Mouse (Mus musculus) kidney, embryonic 16.5 days (tissue): Measurements from ENCODE around the gene Apoe. TPM values are rescaled to one million over a fixed set of nuclear protein-coding genes. Genes with fewer than 3 reads are reported as not detected.

Source experiments
- ATAC-seq: fragments of 200-750 bp; cut with Nextera tagmentation; 2 replicates; pipeline ENCODE4 v1.8.0; 2017; ENCODE audit warnings: moderate TSS enrichment; ENCODE audit not compliant: low FRiP score, low TSS enrichment
- H3K27ac ChIP-seq: fragments of 300-500 bp; sonication (generic); 2 replicates; pipeline ENCODE4 v1.5.1; 2014; ENCODE audit warnings: low read length
- H3K27me3 ChIP-seq: fragments of 300-500 bp; sonication (generic); 2 replicates; pipeline ENCODE4 v1.6.1; 2014; ENCODE audit warnings: low read length, control low read depth, mixed read lengths; ENCODE audit not compliant: insufficient read depth
- H3K36me3 ChIP-seq: fragments of 300-500 bp; sonication (generic); 2 replicates; pipeline ENCODE4 v1.6.1; 2014; ENCODE audit warnings: low read length, control low read depth, mixed read lengths; ENCODE audit not compliant: insufficient read depth
- H3K4me1 ChIP-seq: fragments of 300-500 bp; sonication (generic); 2 replicates; pipeline ENCODE4 v1.6.1; 2014; ENCODE audit warnings: low read length, control low read depth, mixed read lengths; ENCODE audit not compliant: insufficient read depth
- H3K4me2 ChIP-seq: fragments of 300-500 bp; sonication (generic); replicated peaks from 2 replicates; pipeline ENCODE4 v1.6.1; 2014; ENCODE audit warnings: low read depth, low read length
- H3K4me3 ChIP-seq: fragments of 300-500 bp; sonication (generic); 2 replicates; pipeline ENCODE4 v1.5.1; 2014; ENCODE audit warnings: mild to moderate bottlenecking, low read length
- H3K9ac ChIP-seq: fragments of 300-500 bp; sonication (generic); replicated peaks from 2 replicates; pipeline ENCODE4 v1.6.1; 2014; ENCODE audit warnings: low read length
- H3K9me3 ChIP-seq: fragments of 300-500 bp; sonication (generic); 2 replicates; pipeline ENCODE4 v1.6.1; 2016; ENCODE audit warnings: low read length, control low read depth
- WGBS: fragments of 180-500 bp; shearing (Covaris S2); extraction: QIAGEN DNeasy Blood & Tissue Kit; methylation state at CpG from one replicate; pipeline ENCODE4 v1.1.7; 2014; 5-methylcytosine and 5-hydroxymethylcytosine counted together
- polyA plus RNA-seq: library from polyadenylated mRNA; unstranded; fragments of >200 nt; fragmentation: Nextera tagmentation; extraction: Ambion mirVana; gene quantifications from 2 replicates; pipeline ENCODE4 v1.2.1, GENCODE M21; 2015

Gene Apoe
- polyA plus RNA-seq = 291 and 312 TPM in 2 replicates

GRCm38 (mm10) chr7:19698907-19699826 lies at the start of gene Apoe:
Gene Apoe (minus strand): TSS chr7:19699188.
- H3K4me2 ChIP-seq = peak within 1 kb of the TSS; percentile 60
- H3K27me3 ChIP-seq = no peaks in the 10 kb centered on the region
- 2% methylated on average over 20 of the region's 20 CpGs for WGBS
- H3K9ac ChIP-seq = peak within 1 kb of the TSS; percentile 63
- peaks cover 28% of the 10 kb centered on the region for H3K4me1 ChIP-seq
- ATAC-seq = peak; percentile 47
- peaks cover 20% of the 10 kb centered on the region for H3K36me3 ChIP-seq
- peak within 1 kb of the TSS; percentile 48; the same call in 1 of the 2 replicates for H3K27ac ChIP-seq
- H3K4me3 ChIP-seq = peak within 1 kb of the TSS; percentile 44
- no peaks in the 10 kb centered on the region for H3K9me3 ChIP-seq

- Histone ChIP-seq H3K9ac (peak overlapping the region; percentile 81), H3K4me2 (peak overlapping the region; percentile 87), H3K9me3 (no peaks in the 10 kb centered on the region), H3K4me1 (peaks cover 52% of the 10 kb centered on the region), H3K27me3 (no peaks in the 10 kb centered on the region), H3K36me3 (peaks cover 11% of the 10 kb centered on the region), H3K4me3 (peak overlapping the region; percentile 72), H3K27ac (peak overlapping the region; percentile 92)
- WGBS = 3% methylated on average over 25 of the region's 25 CpGs
- no peak for ATAC-seq
Measured at GRCm38 (mm10) chr7:19747420-19748218, 48.6 kb upstream of the Apoe start.

- H3K27ac ChIP-seq = peak overlapping the region; percentile 92
- peak overlapping the region; percentile 72 for H3K4me3 ChIP-seq
- no peak for ATAC-seq
- H3K27me3 ChIP-seq = no peaks in the 10 kb centered on the region
- H3K9ac ChIP-seq = peak overlapping the region; percentile 81
- 22% methylated on average over 5 of the region's 6 CpGs for WGBS
- H3K36me3 ChIP-seq = peaks cover 11% of the 10 kb centered on the region
- peak overlapping the region; percentile 87 for H3K4me2 ChIP-seq
- H3K9me3 ChIP-seq = no peaks in the 10 kb centered on the region
- peaks cover 62% of the 10 kb centered on the region for H3K4me1 ChIP-seq
Measured at GRCm38 (mm10) chr7:19746426-19747201, 47.6 kb upstream of the Apoe start.

GRCm38 (mm10) chr7:19745971-19746370 lies 47.0 kb upstream of the Apoe start:
- 0 out of 2 replicates have a peak overlapping the region, but pooled peaks have one; percentile 28 for H3K27ac ChIP-seq
- H3K9me3 ChIP-seq = no peaks in the 10 kb centered on the region
- H3K36me3 ChIP-seq = peaks cover 13% of the 10 kb centered on the region
- no peak overlapping the region for H3K4me2 ChIP-seq
- H3K27me3 ChIP-seq = no peaks in the 10 kb centered on the region
- ATAC-seq = no peak
- H3K4me3 ChIP-seq = no peak overlapping the region
- peaks cover 68% of the 10 kb centered on the region for H3K4me1 ChIP-seq
- 60% methylated on average over 8 of the region's 10 CpGs for WGBS
- no peak overlapping the region for H3K9ac ChIP-seq

GRCm38 (mm10) chr7:19744590-19745385 lies 45.8 kb upstream of the Apoe start:
- peak overlapping the region; percentile 72 for H3K27ac ChIP-seq
- H3K27me3 ChIP-seq = no peaks in the 10 kb centered on the region
- peaks cover 25% of the 10 kb centered on the region for H3K36me3 ChIP-seq
- no peak overlapping the region for H3K4me3 ChIP-seq
- peak overlapping the region; percentile 30 for H3K4me2 ChIP-seq
- WGBS = 36% methylated on average over 14 of the region's 14 CpGs
- ATAC-seq = peak; percentile 3
- peak overlapping the region; percentile 39 for H3K9ac ChIP-seq
- H3K4me1 ChIP-seq = peaks cover 64% of the 10 kb centered on the region
- H3K9me3 ChIP-seq = 0 out of 2 replicates have a peak, but pooled peaks cover 6% of the 10 kb centered on the region

- Histone ChIP-seq H3K4me1 (peaks cover 64% of the 10 kb centered on the region), H3K4me3 (no peak overlapping the region), H3K4me2 (no peak overlapping the region), H3K27ac (peak overlapping the region; percentile 31; the same call in 1 of the 2 replicates), H3K9ac (no peak overlapping the region), H3K36me3 (peaks cover 25% of the 10 kb centered on the region), H3K27me3 (no peaks in the 10 kb centered on the region), H3K9me3 (0 out of 2 replicates have a peak, but pooled peaks cover 6% of the 10 kb centered on the region)
- 82% methylated on average over 6 of the region's 6 CpGs for WGBS
- no peak for ATAC-seq
Measured at GRCm38 (mm10) chr7:19743791-19744190, 44.8 kb upstream of the Apoe start.

GRCm38 (mm10) chr7:19742468-19742867 lies 43.5 kb upstream of the Apoe start:
- Histone ChIP-seq H3K36me3 (peaks cover 35% of the 10 kb centered on the region), H3K27me3 (no peaks in the 10 kb centered on the region), H3K4me2 (no peak overlapping the region), H3K27ac (peak overlapping the region; percentile 82; the same call in 1 of the 2 replicates), H3K9me3 (0 out of 2 replicates have a peak, but pooled peaks cover 6% of the 10 kb centered on the region), H3K4me3 (no peak overlapping the region), H3K4me1 (peaks cover 56% of the 10 kb centered on the region), H3K9ac (no peak overlapping the region)
- 35% methylated on average over 5 of the region's 5 CpGs for WGBS
- ATAC-seq = no peak

- peak; percentile 61 for ATAC-seq
- H3K4me2 ChIP-seq = no peak overlapping the region
- H3K9ac ChIP-seq = peak overlapping the region; percentile 29; the same call in 1 of the 2 replicates
- peaks cover 49% of the 10 kb centered on the region for H3K4me1 ChIP-seq
- peaks cover 45% of the 10 kb centered on the region for H3K36me3 ChIP-seq
- no peaks in the 10 kb centered on the region for H3K27me3 ChIP-seq
- WGBS = 13% methylated on average over 8 of the region's 8 CpGs
- H3K4me3 ChIP-seq = no peak overlapping the region
- peak overlapping the region; percentile 82 for H3K27ac ChIP-seq
- H3K9me3 ChIP-seq = 0 out of 2 replicates have a peak, but pooled peaks cover 6% of the 10 kb centered on the region
Measured at GRCm38 (mm10) chr7:19741329-19742031, 42.5 kb upstream of the Apoe start.
